Mouse (Mus musculus) MEL (cell line): ENCODE data around the gene Mosmo. TPM values are rescaled to one million over a fixed set of nuclear protein-coding genes. Genes with fewer than 3 reads are reported as not detected.

Source experiments
- DNase-seq: peaks from one replicate; pipeline ENCODE4 v3.0.0; 2011; ENCODE audit warnings: low read depth, low spot score
- H3K27ac ChIP-seq: 2 replicates; pipeline ENCODE4 v1.5.1; 2012; ENCODE audit warnings: low read depth, mild to moderate bottlenecking, control low read depth, low read length, moderate library complexity; ENCODE audit not compliant: control insufficient read depth
- H3K27me3 ChIP-seq, 2 experiments: fragments of 150-350 bp in 1 of 2; sonication (generic) in 1 of 2; 2 replicates each; pipeline ENCODE4 v1.6.1; 2012; ENCODE audit warnings: low read length in 2 of 2, mild to moderate bottlenecking in 2 of 2, improper control_type of control experiment in 1 of 2, moderate library complexity in 1 of 2; ENCODE audit not compliant: insufficient read depth in 2 of 2, control insufficient read depth in 1 of 2
- H3K36me3 ChIP-seq, 2 experiments: 2 replicates each; pipeline ENCODE4 v1.6.1; 2012 to 2014; ENCODE audit warnings: low read length in 2 of 2, improper control_type of control experiment in 1 of 2, inconsistent platforms in 1 of 2, mild to moderate bottlenecking in 1 of 2; ENCODE audit not compliant: insufficient read depth in 2 of 2, control insufficient read depth in 1 of 2
- H3K4me1 ChIP-seq, 2 experiments: fragments of 150-350 bp in 1 of 2; sonication (generic) in 1 of 2; 2 replicates each; pipeline ENCODE4 v1.6.1; 2012; ENCODE audit warnings: low read length in 2 of 2, improper control_type of control experiment in 1 of 2, mild to moderate bottlenecking in 1 of 2; ENCODE audit not compliant: insufficient read depth in 2 of 2, control insufficient read depth in 1 of 2
- H3K4me3 ChIP-seq, 2 experiments: fragments of 150-350 bp in 1 of 2; sonication (generic) in 1 of 2; 2 replicates each; pipeline ENCODE4 v1.5.1; 2012; ENCODE audit warnings: low read depth in 2 of 2, low read length in 2 of 2, mild to moderate bottlenecking in 2 of 2, moderate library complexity in 2 of 2, control low read depth in 1 of 2, improper control_type of control experiment in 1 of 2; ENCODE audit not compliant: control insufficient read depth in 1 of 2, insufficient read depth in 1 of 2
- H3K79me2 ChIP-seq: 2 replicates; pipeline ENCODE4 v1.6.1; 2012; ENCODE audit warnings: mild to moderate bottlenecking, low read length, moderate library complexity; ENCODE audit not compliant: control insufficient read depth, poor library complexity, insufficient read depth
- H3K9ac ChIP-seq: 2 replicates; pipeline ENCODE4 v1.6.1; 2012; ENCODE audit warnings: low read depth, mild to moderate bottlenecking, control low read depth, low read length, moderate library complexity; ENCODE audit not compliant: control insufficient read depth, poor library complexity, severe bottlenecking
- H3K9me3 ChIP-seq: fragments of 150-350 bp; sonication (generic); replicated peaks from 2 replicates; pipeline ENCODE4 v1.6.1; 2012; ENCODE audit warnings: mild to moderate bottlenecking, low read length, improper control_type of control experiment, moderate library complexity; ENCODE audit not compliant: insufficient read depth
- BHLHE40 ChIP-seq: IDR thresholded peaks from 2 replicates; pipeline ENCODE4 v1.6.1; 2012; ENCODE audit warnings: low read depth, mild to moderate bottlenecking, inconsistent platforms, low read length, improper control_type of control experiment, borderline replicate concordance
- CHD1 ChIP-seq: IDR thresholded peaks from 2 replicates; pipeline ENCODE4 v1.6.1; 2012; ENCODE audit warnings: low read depth, mild to moderate bottlenecking, inconsistent platforms, low read length, improper control_type of control experiment
- CHD2 ChIP-seq: IDR thresholded peaks from 2 replicates; pipeline ENCODE4 v1.6.1; 2011; ENCODE audit warnings: low read length, improper control_type of control experiment
- E2F4 ChIP-seq: IDR thresholded peaks from 2 replicates; pipeline ENCODE4 v1.6.1; 2011; ENCODE audit warnings: low read depth, low read length, improper control_type of control experiment, borderline replicate concordance
- ETS1 ChIP-seq: IDR thresholded peaks from 2 replicates; pipeline ENCODE4 v1.6.1; 2012; ENCODE audit warnings: low read depth, mild to moderate bottlenecking, inconsistent platforms, low read length, improper control_type of control experiment, moderate library complexity
- GABPA ChIP-seq: IDR thresholded peaks from 2 replicates; pipeline ENCODE4 v1.6.1; 2012; ENCODE audit warnings: low read depth, mild to moderate bottlenecking, inconsistent platforms, low read length, improper control_type of control experiment, moderate library complexity
- HCFC1 ChIP-seq: IDR thresholded peaks from 2 replicates; pipeline ENCODE4 v1.6.1; 2012; ENCODE audit warnings: low read depth, mild to moderate bottlenecking, inconsistent platforms, low read length, improper control_type of control experiment, moderate library complexity
- JUND ChIP-seq: IDR thresholded peaks from 2 replicates; pipeline ENCODE4 v1.6.1; 2011; ENCODE audit warnings: low read depth, mild to moderate bottlenecking, improper control_type of control experiment, low read length
- MAX ChIP-seq: IDR thresholded peaks from 2 replicates; pipeline ENCODE4 v1.6.1; 2011; ENCODE audit warnings: low read length, improper control_type of control experiment
- MAZ ChIP-seq: IDR thresholded peaks from 2 replicates; pipeline ENCODE4 v1.6.1; 2012; ENCODE audit warnings: low read depth, mild to moderate bottlenecking, inconsistent platforms, low read length, improper control_type of control experiment
- MEF2A ChIP-seq: IDR thresholded peaks from 2 replicates; pipeline ENCODE4 v1.6.1; 2014; ENCODE audit warnings: low read depth, mild to moderate bottlenecking, inconsistent platforms, low read length, improper control_type of control experiment; ENCODE audit not compliant: poor library complexity, insufficient replicate concordance, severe bottlenecking; ENCODE audit errors: extremely low read depth
- NRF1 ChIP-seq: IDR thresholded peaks from 2 replicates; pipeline ENCODE4 v1.6.1; 2014; ENCODE audit warnings: low read depth, mild to moderate bottlenecking, inconsistent platforms, low read length, improper control_type of control experiment, moderate library complexity; ENCODE audit not compliant: poor library complexity, insufficient read depth, severe bottlenecking
- POLR2A ChIP-seq, 2 experiments: IDR thresholded peaks; 2 replicates each; pipeline ENCODE4 v1.6.1; 2011 to 2012; ENCODE audit warnings: low read length in 2 of 2, mild to moderate bottlenecking in 2 of 2, control low read depth in 1 of 2, improper control_type of control experiment in 1 of 2, low read depth in 1 of 2, moderate library complexity in 1 of 2; ENCODE audit not compliant: control insufficient read depth in 1 of 2, insufficient read depth in 1 of 2, poor library complexity in 1 of 2
- POLR2AphosphoS5 ChIP-seq: IDR thresholded peaks from 2 replicates; pipeline ENCODE4 v1.6.1; 2012; ENCODE audit warnings: low read depth, borderline replicate concordance, mild to moderate bottlenecking, inconsistent platforms, low read length, moderate library complexity, mixed read lengths
- RCOR1 ChIP-seq: IDR thresholded peaks from 2 replicates; pipeline ENCODE4 v1.6.1; 2012; ENCODE audit warnings: low read depth, mild to moderate bottlenecking, inconsistent platforms, low read length, improper control_type of control experiment
- SIN3A ChIP-seq: IDR thresholded peaks from 2 replicates; pipeline ENCODE4 v1.6.1; 2012; ENCODE audit warnings: low read length, improper control_type of control experiment, inconsistent platforms
- SMC3 ChIP-seq: IDR thresholded peaks from 2 replicates; pipeline ENCODE4 v1.6.1; 2011; ENCODE audit warnings: low read depth, low read length, improper control_type of control experiment
- TAL1 ChIP-seq: IDR thresholded peaks from 2 replicates; pipeline ENCODE4 v1.6.1; 2012; ENCODE audit warnings: mild to moderate bottlenecking, inconsistent platforms, low read length, moderate library complexity, mixed read lengths
- TBP ChIP-seq: IDR thresholded peaks from 2 replicates; pipeline ENCODE4 v1.8.0; 2011; ENCODE audit warnings: low read depth, low read length, improper control_type of control experiment
- UBTF ChIP-seq: IDR thresholded peaks from 2 replicates; pipeline ENCODE4 v1.6.1; 2012; ENCODE audit warnings: low read depth, mild to moderate bottlenecking, inconsistent platforms, low read length, improper control_type of control experiment, moderate library complexity, borderline replicate concordance; ENCODE audit not compliant: insufficient read depth
- ZC3H11A ChIP-seq: IDR thresholded peaks from 2 replicates; pipeline ENCODE4 v1.6.1; 2012; ENCODE audit warnings: low read depth, mild to moderate bottlenecking, inconsistent platforms, low read length, improper control_type of control experiment
- ZMIZ1 ChIP-seq: IDR thresholded peaks from 2 replicates; pipeline ENCODE4 v1.6.1; 2012; ENCODE audit warnings: low read depth, mild to moderate bottlenecking, inconsistent platforms, low read length, improper control_type of control experiment, moderate library complexity
- ZNF384 ChIP-seq: IDR thresholded peaks from 2 replicates; pipeline ENCODE4 v1.6.1; 2012; ENCODE audit warnings: low read depth, mild to moderate bottlenecking, inconsistent platforms, low read length, improper control_type of control experiment
- polyA plus RNA-seq, 2 experiments: library from polyadenylated mRNA; stranded (reverse) in 1 of 2; unstranded in 1 of 2; fragments of >175 nt in 1 of 2; fragments of >200 nt in 1 of 2; gene quantifications; 2 replicates each; pipeline versions ENCODE4 v1.2.1 to v1.2.4; 2012; ENCODE audit warnings: low replicate concordance in 2 of 2, low read depth in 1 of 2; ENCODE audit not compliant: insufficient read length in 2 of 2, insufficient read depth in 1 of 2, missing spikeins in 1 of 2
- total RNA-seq: library from RNA; depleted of rRNA; stranded (reverse); fragments of 300-350 nt; gene quantifications from 2 replicates; pipeline ENCODE4 v1.2.3, GENCODE M21; 2012

Gene Mosmo
- total and polyA plus RNA-seq, 3 experiments = 20.0 to 30.0 (median 23.5) TPM

GRCm38 (mm10) chr7:120684731-120685161, 7.3 kb downstream of the Mosmo start:
- H3K9ac ChIP-seq = no peak overlapping the region
- no peak for TF ChIP-seq RCOR1
- TF ChIP-seq SMC3 = no peak
- no peak for TF ChIP-seq POLR2AphosphoS5
- no peak for TF ChIP-seq MEF2A
- TF ChIP-seq ETS1 = no peak
- TF ChIP-seq TAL1 = no peak
- TF ChIP-seq GABPA = no peak
- TF ChIP-seq SIN3A = no peak
- no peak for TF ChIP-seq UBTF
- TF ChIP-seq CHD2 = no peak
- no peak for TF ChIP-seq HCFC1
- TF ChIP-seq JUND = no peak
- TF ChIP-seq E2F4 = no peak
- TF ChIP-seq CHD1 = no peak
- H3K36me3 ChIP-seq = peaks cover 0 to 27% of the 10 kb centered on the region in 2 experiments; a peak in 2 of 4 replicates
- H3K27me3 ChIP-seq = no peaks in the 10 kb centered on the region
- no peaks in the 10 kb centered on the region for H3K9me3 ChIP-seq
- H3K4me3 ChIP-seq = no peak overlapping the region
- peaks cover 55% of the 10 kb centered on the region for H3K79me2 ChIP-seq
- peaks cover 12 to 20% of the 10 kb centered on the region in 2 experiments for H3K4me1 ChIP-seq
- no peak for DNase-seq
- no peak overlapping the region for H3K27ac ChIP-seq

- H3K36me3 ChIP-seq = peaks cover 0 to 23% of the 10 kb centered on the region in 2 experiments; a peak in 2 of 4 replicates
- H3K4me3 ChIP-seq = no peak overlapping the region
- H3K27me3 ChIP-seq = no peaks in the 10 kb centered on the region
- TF ChIP-seq BHLHE40 (no peak), CHD1 (no peak), ZMIZ1 (no peak), POLR2A (IDR thresholded peaks at IDR 0.05; ENCODE audit: control insufficient read depth in 1 of 2, insufficient read depth in 1 of 2, low read depth in 1 of 2, low read length in 2 of 2, poor library complexity in 1 of 2) (no peak), CHD2 (no peak), NRF1 (no peak), TBP (no peak), HCFC1 (no peak), RCOR1 (no peak), MAX (no peak), MAZ (no peak), GABPA (no peak), UBTF (no peak), ZNF384 (no peak), ZC3H11A (no peak)
- peaks cover 53% of the 10 kb centered on the region for H3K79me2 ChIP-seq
- peaks cover 7 to 15% of the 10 kb centered on the region in 2 experiments for H3K4me1 ChIP-seq
- H3K27ac ChIP-seq = no peak overlapping the region
- H3K9ac ChIP-seq = no peak overlapping the region
- no peaks in the 10 kb centered on the region for H3K9me3 ChIP-seq
- DNase-seq = no peak
Observed at GRCm38 (mm10) chr7:120685227-120685626, 7.8 kb downstream of the Mosmo start.
